Mouse (Mus musculus) layer of hippocampus, adult 9-10 months (tissue): ENCODE data around the gene Ahnak.
"Not testable (repeated sequence)": the region's sequence is repeated elsewhere in the genome, so short reads cannot be mapped to it uniquely, and the experiment has no call there.

ENCODE experiments used
- DNase-seq: peaks from one replicate; pipeline ENCODE4 v3.0.0; 2022; ENCODE audit warnings: low spot score

Ahnak gene

GRCm38 (mm10) chr19:9041074-9041473, 52.0 kb downstream of the Ahnak start:
- DNase-seq: no peak

- no peak for DNase-seq
These were observed 54.0 kb downstream of the Ahnak start for GRCm38 (mm10) chr19:9043123-9043522.

DNA sequence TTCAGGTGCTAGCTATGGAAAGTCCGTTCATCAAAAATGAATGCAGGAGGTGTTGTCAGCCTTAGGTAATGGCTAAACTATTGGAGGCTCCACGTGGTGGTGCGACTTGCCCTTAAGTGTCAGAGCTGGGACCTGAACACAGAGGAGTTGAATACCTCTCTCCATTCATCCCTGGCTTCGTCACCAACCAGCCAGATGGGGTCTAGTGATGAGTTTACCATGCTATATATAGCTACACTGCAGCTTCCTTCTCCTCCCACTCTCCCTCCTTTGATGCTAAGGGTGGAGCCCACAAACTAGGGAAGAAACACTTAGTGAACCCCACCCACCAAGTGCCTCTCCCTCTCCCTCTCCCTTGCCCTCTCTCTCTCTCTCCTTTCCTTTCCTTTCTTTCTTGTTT, 55.2 kb downstream of the Ahnak start:
- no peak for DNase-seq

DNA sequence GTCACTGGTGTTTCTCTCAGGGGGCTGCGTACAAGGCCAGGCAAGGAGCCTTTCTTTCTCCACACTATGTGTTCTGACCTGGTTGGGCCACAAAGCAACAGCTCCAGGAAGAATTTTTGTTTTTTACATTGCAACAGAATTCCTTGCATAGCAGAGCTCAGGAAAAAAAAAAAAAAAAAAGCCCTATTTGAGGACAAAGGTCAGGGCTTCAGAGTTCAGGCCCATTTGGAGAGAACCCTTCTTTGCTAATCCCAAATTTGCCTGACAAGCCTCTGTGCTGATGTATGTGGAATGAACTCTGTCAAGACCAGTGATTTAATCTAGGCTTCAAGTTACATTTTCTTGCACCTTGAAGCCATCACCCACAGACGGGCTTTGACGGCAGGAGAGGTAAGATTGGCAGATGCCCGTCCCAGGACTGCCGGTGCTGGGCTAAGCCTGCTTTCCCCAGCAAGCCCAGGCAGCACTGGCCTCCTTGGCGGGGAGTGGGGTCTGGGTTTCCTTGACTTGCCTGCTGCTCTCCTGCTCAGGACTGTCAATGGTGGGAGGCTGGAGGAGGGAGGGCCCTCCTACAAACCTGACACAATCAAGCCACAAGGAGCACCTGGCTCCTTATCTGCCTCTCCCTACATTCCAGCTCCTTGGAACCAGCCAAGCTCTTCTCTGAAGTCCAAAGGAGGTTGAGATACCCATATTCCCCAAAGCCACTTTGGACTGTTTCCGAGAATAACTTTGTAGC, 58.3 kb downstream of the Ahnak start:
- no peak for DNase-seq

- DNase-seq: no peak
These were observed 58.9 kb downstream of the Ahnak start for GRCm38 (mm10) chr19:9047946-9048387.

DNA sequence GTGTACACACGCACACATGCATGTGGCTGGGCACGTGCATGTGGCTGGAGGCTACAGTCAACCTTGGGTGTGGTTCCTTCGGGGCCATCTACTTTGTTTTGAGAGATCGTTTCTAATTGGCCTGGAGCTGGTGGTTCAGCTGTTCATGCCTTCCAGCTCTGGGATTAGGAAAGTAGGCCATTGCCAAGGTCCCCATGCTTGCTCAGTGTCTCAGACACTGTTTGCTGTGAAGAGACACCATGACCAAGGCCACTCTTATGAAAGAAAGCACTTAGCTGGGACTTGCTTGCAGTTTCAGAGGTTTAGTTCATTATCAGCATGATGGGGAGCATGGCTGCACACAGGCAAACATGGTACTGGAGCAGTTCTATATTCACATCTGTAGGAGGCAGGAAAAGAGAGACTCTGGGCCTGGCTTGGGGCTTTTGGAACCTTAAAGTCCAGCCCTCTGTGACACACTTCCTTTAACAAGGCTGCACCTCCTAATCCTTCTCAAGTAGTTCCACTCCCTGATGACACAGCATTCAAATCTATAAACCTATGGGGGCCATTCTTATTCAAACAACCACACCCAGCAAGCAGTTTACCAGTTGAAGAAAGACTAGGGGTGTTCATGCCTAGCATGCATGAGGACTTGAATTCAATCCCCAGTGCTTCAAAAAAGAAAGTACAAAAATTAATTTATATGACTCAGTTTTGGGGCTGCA, 60.0 kb downstream of the Ahnak start:
- DNase-seq: no peak

GRCm38 (mm10) chr19:9050294-9051229, 61.5 kb downstream of the Ahnak start:
- DNase-seq: no peak

GRCm38 (mm10) chr19:9051985-9052384, 62.9 kb downstream of the Ahnak start:
- DNase-seq: not testable (repeated sequence)

- DNase-seq: no peak
These were observed 63.8 kb downstream of the Ahnak start for GRCm38 (mm10) chr19:9052803-9053431.

DNA sequence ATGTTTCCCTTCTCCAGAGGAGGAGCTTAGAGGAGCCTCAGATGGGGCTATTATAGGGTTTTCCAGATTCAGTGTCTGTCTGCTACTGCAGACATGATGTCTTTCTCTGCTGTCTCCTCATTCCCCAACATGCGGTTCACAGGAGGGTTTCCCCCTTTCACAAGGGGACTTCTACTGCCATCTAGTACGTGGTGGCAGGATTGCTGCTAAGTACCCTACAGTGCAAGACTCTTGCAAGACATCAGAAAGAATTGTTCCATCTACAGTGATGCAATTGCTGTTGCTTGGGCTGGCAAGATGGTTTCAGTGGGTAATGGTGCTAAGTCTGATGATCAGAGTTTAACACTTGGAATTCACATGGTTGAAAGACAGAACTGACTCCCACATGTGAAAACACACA, 66.1 kb downstream of the Ahnak start:
- DNase-seq: no peak

DNA sequence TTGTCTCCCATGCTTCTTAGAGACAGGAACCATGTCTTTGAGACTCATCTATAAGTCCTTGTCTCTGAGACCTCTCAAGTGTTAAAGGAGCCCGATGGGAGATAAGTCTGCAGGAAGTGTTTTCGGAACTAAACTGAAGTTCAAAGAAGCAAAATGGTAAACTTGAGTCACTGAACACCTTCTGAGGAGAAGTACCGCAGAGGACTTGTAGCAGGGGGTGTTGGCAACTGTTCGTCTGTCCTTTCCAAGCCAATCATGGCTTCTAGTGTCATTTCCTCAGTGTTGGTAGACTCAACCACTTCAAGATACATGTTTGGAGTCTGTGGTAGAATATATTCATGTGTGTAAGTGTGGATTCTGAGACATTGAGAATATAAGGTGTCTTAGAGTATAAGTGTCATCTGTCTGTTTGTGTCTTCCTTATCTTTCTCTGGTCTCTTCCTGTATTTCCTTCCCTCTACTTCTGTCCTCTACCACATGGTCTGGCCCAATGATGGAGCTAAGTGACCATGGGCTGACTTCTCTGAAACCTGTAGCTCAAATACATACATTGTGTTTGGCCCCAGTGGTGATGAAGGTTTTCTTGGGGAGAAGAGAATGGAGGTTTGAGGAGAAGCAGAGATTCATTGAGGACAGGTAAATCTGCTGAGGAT, 66.7 kb downstream of the Ahnak start:
- no peak for DNase-seq

DNA sequence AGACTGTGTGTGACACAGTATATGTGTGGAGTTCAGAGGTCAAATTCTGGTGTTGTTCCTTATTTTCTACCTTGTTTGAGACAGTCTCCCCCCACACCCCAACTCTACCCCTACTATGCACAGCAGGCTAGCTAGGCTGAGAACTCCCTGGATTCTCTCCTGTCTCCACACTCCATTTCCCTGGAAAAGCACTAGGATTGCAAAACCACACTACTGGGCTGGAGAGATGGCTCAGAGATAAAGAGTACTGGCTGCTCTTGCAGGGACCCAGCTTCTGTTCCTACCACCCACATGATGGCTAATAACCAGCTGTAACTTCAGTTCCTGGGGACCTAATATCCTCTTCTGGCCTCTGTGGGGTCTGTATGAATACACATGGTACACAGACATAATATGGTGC, 68.6 kb downstream of the Ahnak start:
- no peak for DNase-seq

DNA sequence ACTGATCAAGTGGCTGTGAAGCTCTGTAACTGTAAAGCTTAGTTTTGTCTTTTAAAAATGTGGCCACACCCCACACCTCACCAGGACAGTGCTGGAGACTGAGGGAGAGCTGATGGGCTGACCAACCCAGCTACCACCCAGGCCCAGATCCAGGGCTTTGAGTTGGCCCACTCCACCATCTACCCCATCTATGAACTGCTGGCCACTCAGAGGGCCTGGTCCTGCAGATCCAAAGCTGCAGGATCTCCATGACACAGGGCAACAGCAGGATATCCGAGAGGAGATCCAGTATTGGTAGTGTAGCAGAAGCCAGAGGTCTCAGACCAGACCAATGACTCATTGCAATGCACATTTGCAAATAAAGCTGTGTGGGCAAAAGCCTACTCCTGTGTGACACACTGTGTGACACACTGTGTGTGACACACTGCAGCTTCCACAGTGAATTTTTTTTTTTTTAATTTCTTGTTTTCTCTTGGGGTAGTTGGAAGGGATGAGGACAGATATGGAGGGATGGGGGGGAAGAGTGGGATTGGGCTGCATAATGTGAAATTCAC, 69.3 kb downstream of the Ahnak start:
- DNase-seq: no peak

DNA sequence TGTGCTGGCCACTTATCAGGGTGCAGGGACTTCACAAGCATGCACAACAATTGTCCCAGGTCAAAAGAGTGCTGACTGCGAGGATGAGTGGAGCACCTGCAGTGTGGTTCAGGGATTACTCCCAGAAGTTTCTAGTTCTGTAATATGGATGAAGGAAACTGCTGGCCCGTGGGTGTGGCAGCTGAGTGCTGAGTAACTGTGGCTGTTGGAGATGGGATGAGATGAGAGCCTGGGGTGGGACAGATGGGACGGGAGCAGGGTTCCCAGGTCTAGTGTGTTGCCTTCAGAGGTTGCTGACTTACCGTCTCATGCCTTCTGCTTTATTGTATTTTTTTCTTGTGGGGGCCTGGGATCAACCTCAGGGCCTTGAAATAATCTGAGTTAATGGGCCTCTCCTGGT, 69.9 kb downstream of the Ahnak start:
- DNase-seq: no peak

- no peak for DNase-seq
These were observed 70.3 kb downstream of the Ahnak start for GRCm38 (mm10) chr19:9059391-9059790.

- no peak for DNase-seq
These were observed 71.0 kb downstream of the Ahnak start for GRCm38 (mm10) chr19:9060103-9060502.

- no peak for DNase-seq
These were observed 72.3 kb downstream of the Ahnak start for GRCm38 (mm10) chr19:9061221-9061893.

DNA sequence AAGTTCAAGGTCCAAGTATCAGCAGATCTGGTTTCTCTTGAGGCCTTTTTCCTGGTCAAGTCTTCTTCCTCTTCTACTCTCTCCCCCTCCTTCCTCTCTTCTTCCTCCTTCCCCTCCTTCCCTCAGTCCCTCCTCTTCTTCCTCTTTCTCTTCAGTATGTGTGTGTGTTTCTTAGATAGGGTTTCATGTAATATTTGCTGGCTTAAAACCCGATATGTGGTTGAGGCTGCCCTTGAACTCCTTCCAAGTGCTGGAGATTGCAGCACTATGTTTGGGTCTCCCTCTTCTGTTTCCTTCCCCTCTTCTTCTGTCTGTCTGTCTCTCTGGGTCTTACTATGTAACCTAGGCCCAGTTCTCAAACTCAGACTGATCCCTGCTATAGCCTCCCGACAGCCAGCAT, 73.7 kb downstream of the Ahnak start:
- no peak for DNase-seq

- DNase-seq: no peak
These were observed 74.7 kb downstream of the Ahnak start for GRCm38 (mm10) chr19:9063831-9064230.
